ENCODE assay signal across 8 mouse cellular contexts in genomic region chr13:81944469-81944868, GRCm38 (mm10).
DNase-seq lines count a peak whose midpoint lies in the region; ATAC-seq lines count a peak whose summit lies in the region.

No protein-coding gene starts in this region.

- intact Hi-C loops in heart, postnatal 10 days (cut with DNase I), result loop anchor here (1.0 to 10.0 kb wide), 3 partner anchors 410 to 1711 kb away; no protein-coding TSS in a partner anchor

- no peak for DNase-seq in heart, postnatal 10 days
- DNase-seq in embryo, embryonic 10 days (ENCODE audit: low spot score), result peak; percentile 40
- DNase-seq in frontal cortex, postnatal 25 days (ENCODE audit: low spot score in 2 of 2), result peak; percentile 8 to 11
- peak; percentile 88 for DNase-seq in midbrain, embryonic 11.5 days (ENCODE audit: low spot score, missing footprints)
- DNase-seq in spleen, adult 12 weeks (ENCODE audit: low spot score), result no peak
- DNase-seq in right cerebral cortex, postnatal 36 days (ENCODE audit: low spot score in 2 of 2), result no peak
- no peak for DNase-seq in B cell, adult 2 months

- 53% methylated on average over 6 of the region's 6 CpGs for WGBS in heart, embryonic 14.5 days
- 65% methylated on average over 6 of the region's 6 CpGs for WGBS in midbrain, embryonic 11.5 days

- peak overlapping the region in 1 of 2 experiments; percentile 14; a peak in 1 of 4 replicates for H3K4me3 ChIP-seq in heart, embryonic 14.5 days (ENCODE audit: control insufficient read depth in 1 of 2, insufficient read depth in 1 of 2, low read depth in 1 of 2, low read length in 2 of 2)
- H3K4me3 ChIP-seq in midbrain, embryonic 11.5 days (ENCODE audit: low read depth, low read length), result no peak overlapping the region

- H3K4me2 ChIP-seq in heart, embryonic 14.5 days (ENCODE audit: low read length), result peak overlapping the region; percentile 63
- peak overlapping the region; percentile 37 for H3K4me2 ChIP-seq in midbrain, embryonic 11.5 days

- peaks cover 0 to 6% of the 10 kb centered on the region in 2 experiments; a peak in 2 of 4 replicates for H3K4me1 ChIP-seq in heart, embryonic 14.5 days (ENCODE audit: control insufficient read depth in 2 of 2, insufficient read depth in 2 of 2, low read length in 2 of 2)
- H3K4me1 ChIP-seq in midbrain, embryonic 11.5 days (ENCODE audit: control insufficient read depth, insufficient read depth, low read length), result peaks cover 6% of the 10 kb centered on the region

- no peak overlapping the region for H3K27ac ChIP-seq in heart, embryonic 14.5 days (replicated peaks in 1 of 2; ENCODE audit: control insufficient read depth in 1 of 2, insufficient read depth in 1 of 2, low read depth in 2 of 2, low read length in 2 of 2)
- H3K27ac ChIP-seq in midbrain, embryonic 11.5 days (ENCODE audit: low read depth, low read length), result no peak overlapping the region

- H3K36me3 ChIP-seq in heart, embryonic 14.5 days (ENCODE audit: control insufficient read depth, insufficient read depth, low read length), result no peaks in the 10 kb centered on the region
- H3K36me3 ChIP-seq in midbrain, embryonic 11.5 days (ENCODE audit: control insufficient read depth, insufficient read depth, low read length), result no peaks in the 10 kb centered on the region

- H3K27me3 ChIP-seq in heart, embryonic 14.5 days (ENCODE audit: control insufficient read depth, insufficient read depth, low read length), result no peaks in the 10 kb centered on the region
- H3K27me3 ChIP-seq in midbrain, embryonic 11.5 days (ENCODE audit: control insufficient read depth, insufficient read depth, low read length), result no peaks in the 10 kb centered on the region

- H3K9ac ChIP-seq in heart, embryonic 14.5 days (ENCODE audit: low read length), result 0 out of 2 replicates have a peak overlapping the region, but pooled peaks have one; percentile 3
- no peak overlapping the region for H3K9ac ChIP-seq in midbrain, embryonic 11.5 days (ENCODE audit: low read length)

- ATAC-seq in heart, embryonic 14.5 days (ENCODE audit: insufficient number of reproducible peaks, insufficient read depth, low FRiP score, low read depth), result no peak
- ATAC-seq in midbrain, embryonic 11.5 days (ENCODE audit: low FRiP score), result peak; percentile 84

- H3K9me3 ChIP-seq in heart, embryonic 14.5 days (ENCODE audit: control insufficient read depth, low read length), result no peaks in the 10 kb centered on the region
- H3K9me3 ChIP-seq in midbrain, embryonic 11.5 days (ENCODE audit: control insufficient read depth, low read length), result no peaks in the 10 kb centered on the region

Comparison
In these comparisons a context has a peak if more than half of its experiments do, and no peak if none do; other contexts are left out.
1. DNase-seq: peak in embryo, embryonic 10 days (single experiment), frontal cortex, postnatal 25 days (2 of 2) and midbrain, embryonic 11.5 days (single experiment); none in heart, postnatal 10 days (0 of 2), spleen, adult 12 weeks (single experiment), right cerebral cortex, postnatal 36 days (0 of 2) and B cell, adult 2 months (0 of 2).